Mouse (Mus musculus) common myeloid progenitor, adult 5-6 weeks (primary cell): ENCODE results near the gene Hist3h2a. TPM values are rescaled to one million over a fixed set of nuclear protein-coding genes. Genes with fewer than 3 reads are reported as not detected.

Experiments
- ATAC-seq: replicated peaks from 2 replicates; pipeline ENCODE4 v1.8.0; 2016; ENCODE audit warnings: low read depth, mild to moderate bottlenecking, moderate TSS enrichment, inconsistent platforms; ENCODE audit not compliant: poor library complexity, severe bottlenecking
- total RNA-seq: library from RNA; stranded (forward); fragments of 200-1000, 187-1606 nt; gene quantifications from 2 replicates; pipeline ENCODE4 v1.2.3, GENCODE M21; 2017

Gene Hist3h2a
- total RNA-seq, result 215 and 229 TPM in 2 replicates

DNA sequence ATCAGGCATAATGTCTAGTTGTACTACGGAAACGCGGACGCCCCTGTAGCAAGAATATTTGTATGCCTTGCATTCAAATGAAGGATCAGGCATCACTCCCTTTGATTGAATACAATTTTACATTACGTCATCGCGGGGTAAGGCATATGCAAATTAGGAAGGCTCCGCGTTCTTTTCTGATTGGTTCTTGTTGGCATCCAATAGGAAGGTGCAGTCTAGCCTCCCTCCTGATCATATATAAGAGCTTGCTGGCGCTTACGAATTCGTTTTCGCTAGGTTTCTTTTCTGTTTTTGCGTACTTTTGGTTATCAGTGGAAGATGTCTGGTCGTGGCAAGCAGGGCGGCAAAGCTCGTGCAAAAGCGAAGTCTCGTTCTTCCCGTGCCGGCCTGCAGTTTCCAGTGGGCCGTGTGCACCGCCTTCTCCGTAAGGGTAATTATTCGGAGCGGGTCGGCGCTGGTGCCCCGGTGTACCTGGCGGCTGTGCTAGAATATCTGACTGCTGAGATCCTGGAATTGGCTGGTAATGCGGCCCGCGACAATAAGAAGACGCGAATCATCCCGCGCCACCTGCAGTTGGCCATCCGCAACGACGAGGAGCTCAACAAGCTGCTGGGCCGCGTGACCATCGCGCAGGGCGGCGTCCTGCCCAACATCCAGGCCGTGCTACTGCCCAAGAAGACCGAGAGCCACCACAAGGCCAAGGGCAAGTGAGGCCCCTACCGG is at the start of gene Hist3h2a, which contains the start of gene Trim17:
Gene Hist3h2a, plus strand, starts transcription at position 266 of the 723 bp plus-strand sequence.
Gene Trim17, plus strand, starts transcription at position 266 of the 723 bp plus-strand sequence.
- ATAC-seq, result peak; percentile 74

DNA sequence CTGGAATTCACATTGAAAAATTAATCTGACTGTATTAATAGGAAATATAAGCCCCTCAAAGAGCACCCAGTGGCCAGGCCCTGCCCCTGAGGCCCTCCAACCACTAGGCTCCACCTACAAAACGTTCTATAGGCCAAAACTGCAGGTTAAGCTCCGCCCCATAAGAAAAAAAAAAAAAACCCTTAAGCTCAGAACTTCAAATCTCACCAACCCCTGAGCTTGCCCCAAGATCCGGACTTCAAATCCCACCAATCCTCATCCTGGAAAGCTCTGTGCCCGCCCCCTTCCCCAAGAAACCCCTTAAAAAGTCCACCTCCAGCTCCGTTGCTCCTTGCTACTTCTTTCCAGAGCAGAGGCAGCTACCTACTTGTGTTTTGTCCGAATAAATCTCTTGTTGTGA is 49.6 kb upstream of the Hist3h2a start:
- peak; percentile 26; the same call in 1 of the 2 replicates for ATAC-seq

DNA sequence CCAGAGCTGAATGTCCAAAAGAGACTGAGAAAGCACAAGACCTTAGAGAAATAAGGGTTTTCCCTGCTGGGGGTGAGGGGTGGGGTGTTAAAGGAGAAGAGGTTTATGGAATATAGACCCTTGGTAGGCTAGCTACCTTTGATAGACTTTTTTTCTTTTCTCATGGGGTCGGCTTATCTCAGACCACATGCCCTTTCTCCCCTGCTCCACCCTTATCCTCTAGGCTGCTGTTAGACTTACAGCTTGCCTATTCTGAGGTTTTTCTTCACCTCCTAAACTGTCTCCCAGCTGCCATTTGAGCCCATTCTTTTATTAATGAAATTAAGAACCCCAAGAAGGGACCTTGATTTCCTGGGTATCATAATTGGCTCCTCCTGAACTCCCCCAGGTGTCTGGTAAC is 40.7 kb upstream of the Hist3h2a start:
- no peak for ATAC-seq

DNA sequence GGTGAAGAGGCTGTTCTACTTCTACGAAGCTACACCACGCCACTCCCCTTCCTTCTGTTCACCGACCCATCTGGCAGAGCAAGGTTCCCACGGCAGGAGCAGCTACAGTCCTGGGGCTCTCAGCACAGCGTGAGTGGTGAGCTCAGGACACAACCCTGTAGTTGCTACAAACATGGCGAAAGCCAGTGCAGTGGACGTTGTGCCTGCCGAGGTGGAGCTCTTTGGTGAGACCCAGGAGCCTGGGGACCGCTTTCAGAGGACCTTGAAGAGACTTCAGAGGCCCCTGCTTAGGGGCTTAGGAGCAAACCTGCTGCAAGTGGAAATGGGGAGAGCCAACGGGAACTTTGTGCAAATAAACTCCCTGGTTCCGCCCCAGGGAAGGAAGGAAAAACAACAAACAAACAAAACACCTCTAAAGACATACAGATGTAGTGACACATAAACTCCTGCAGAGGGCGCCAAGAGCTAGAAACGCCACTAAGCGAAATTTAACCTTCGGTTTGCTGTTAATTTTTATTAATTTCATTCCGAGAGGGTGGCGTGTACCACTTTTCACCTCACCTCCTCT is 39.9 kb upstream of the Hist3h2a start:
- ATAC-seq, result peak; percentile 39; the same call in 1 of the 2 replicates

DNA sequence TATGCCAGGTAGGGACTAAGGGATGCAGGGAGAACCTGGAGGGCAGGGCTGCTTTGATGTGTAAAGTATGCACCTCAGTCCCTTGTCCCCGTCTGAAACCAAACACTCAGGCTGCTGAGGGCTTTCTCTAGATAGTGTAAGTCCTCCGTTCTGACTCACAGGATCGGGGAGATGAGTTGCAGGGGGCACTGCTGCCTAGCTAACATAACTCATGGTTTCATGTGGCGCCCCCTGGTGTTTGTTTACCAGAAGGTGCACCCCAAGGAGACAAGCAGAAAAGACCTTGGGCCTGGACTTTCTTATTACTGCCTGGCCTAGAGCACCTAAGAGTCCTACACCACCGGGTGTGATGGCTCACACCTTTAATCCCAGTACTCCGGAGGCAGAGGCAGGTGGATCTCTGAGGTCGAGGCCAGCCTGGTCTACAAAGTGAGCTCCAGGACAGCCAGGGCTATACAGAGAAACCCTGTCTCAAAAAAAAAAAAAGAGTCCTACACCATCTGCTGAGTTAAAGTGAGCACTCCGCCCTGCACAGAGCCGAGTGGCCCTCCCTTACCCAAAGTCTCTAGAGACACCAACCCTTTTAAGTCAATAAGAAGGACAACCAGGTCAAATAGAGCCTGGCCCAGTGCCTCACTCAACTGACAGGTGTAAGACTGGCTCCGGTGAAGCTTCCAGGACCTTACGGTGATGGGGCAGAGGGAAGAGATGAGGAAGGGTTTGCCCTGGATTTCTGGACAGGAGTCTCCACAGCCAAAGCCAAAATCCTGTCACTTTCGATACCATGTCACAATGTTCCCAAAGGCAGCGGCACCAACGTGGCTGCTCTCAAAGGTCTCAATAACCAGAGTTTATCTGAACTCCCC is 37.4 kb upstream of the Hist3h2a start:
- ATAC-seq, result peak; percentile 74

DNA sequence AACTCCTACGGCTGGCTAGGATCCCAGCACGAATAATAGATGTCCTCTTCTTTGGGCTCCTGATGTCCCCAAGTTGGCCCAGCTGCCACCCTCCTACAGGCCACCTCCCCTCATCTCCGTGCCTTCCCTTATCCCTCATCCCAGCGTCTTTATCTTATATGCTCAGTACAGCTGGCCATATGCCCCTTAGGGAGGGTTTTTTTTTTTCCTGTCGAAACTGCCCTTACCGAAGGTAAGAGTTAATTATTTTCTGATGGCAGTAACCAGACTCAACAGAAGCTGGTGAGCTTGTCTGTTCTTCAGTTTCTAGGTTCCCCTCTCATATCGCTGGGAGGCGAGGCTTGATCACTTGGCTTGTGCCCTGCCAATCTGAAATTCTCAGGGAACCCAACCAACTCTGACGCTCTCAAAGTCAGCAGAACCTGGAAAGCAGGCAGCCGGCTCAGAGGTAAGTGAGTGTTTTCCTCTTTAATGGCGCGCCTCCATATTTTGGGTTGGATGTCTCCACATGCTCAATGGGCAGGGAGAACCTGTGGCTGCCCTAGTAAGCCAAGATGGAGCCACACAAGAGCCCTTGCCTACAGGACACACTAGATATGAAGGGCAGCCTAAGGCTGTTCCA is 36.6 kb upstream of the Hist3h2a start, which contains the start of gene Btnl10:
Gene Btnl10, plus strand, starts transcription at position 164 of the 622 bp plus-strand sequence.
- ATAC-seq, result peak; percentile 24; the same call in 1 of the 2 replicates

DNA sequence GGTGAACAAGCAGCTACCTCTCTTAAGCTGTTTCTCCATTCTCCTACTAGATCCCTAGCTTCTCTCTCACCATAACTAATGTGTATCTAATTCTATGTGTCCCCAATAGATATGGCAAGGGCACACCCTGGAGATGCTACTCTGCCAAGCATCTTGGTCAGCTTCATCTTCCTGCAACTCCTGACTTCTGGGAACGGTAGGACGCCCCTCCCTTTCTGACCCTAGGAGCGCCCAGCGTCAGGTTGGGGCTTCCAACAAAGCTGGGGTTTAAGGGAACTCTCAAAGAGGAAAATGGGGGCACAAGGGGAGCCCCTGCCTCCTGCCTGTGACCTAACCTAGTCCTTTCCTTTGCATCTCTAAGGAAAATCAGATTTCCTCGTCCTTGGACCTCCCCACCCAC is 35.7 kb upstream of the Hist3h2a start:
- ATAC-seq, result no peak

DNA sequence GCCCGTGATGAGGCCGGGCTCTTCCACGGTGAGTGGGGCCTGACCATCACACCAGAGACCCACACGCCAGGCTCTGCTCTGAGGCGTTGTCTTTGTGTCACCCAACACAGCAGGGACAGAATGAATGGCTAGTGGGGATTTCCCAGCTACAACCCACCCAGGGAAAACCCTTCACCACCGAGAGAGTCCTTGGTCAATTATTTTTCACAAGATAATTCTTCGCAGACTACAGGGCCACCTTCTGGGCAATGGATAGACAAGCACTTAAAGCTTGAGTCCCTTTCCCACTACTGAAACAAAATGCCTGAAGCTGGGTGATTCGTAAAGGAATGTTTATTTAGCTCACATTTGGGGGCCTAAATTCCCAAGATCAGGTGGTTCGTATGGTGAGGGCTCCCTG is 32.1 kb upstream of the Hist3h2a start:
- ATAC-seq, result no peak

DNA sequence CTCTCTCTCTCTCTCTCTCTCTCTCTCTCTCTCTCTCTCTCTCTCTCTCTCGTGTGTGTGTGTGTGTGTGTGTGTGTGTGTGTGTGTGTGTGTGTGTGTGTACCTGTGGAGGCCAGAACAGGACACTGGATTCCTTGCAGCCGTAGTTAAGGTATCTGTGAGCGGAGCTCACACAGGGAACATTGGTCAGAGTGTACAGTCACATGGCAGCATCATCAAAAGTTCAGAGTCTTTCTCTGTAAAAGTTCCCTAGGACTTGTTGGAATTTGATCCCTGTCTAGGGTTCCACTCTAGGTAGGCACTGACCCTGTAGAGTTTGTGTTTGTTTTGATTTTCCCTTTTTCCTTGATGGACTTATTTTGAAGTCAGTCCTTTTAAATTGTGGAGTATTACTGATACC is 27.8 kb upstream of the Hist3h2a start:
- no peak for ATAC-seq

DNA sequence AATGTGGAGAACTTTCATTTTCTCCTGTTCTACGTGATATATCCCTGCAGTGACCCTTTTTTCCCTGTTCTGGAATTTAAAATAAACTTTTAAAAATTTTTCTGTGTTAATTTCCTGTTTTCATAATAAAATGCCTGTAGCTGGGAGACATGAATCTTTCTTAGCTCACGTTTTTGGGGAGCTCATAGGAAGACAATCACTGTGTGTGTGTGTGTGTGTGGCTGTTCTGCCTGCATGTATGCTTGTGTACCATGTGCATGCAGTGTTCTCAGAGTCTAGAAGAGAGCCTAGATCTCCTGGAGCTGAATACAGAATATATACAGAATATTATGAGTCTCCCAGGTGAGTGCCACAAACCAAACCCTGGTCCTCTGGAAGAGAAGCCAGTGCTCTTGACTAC is 27.4 kb upstream of the Hist3h2a start:
- ATAC-seq, result no peak

DNA sequence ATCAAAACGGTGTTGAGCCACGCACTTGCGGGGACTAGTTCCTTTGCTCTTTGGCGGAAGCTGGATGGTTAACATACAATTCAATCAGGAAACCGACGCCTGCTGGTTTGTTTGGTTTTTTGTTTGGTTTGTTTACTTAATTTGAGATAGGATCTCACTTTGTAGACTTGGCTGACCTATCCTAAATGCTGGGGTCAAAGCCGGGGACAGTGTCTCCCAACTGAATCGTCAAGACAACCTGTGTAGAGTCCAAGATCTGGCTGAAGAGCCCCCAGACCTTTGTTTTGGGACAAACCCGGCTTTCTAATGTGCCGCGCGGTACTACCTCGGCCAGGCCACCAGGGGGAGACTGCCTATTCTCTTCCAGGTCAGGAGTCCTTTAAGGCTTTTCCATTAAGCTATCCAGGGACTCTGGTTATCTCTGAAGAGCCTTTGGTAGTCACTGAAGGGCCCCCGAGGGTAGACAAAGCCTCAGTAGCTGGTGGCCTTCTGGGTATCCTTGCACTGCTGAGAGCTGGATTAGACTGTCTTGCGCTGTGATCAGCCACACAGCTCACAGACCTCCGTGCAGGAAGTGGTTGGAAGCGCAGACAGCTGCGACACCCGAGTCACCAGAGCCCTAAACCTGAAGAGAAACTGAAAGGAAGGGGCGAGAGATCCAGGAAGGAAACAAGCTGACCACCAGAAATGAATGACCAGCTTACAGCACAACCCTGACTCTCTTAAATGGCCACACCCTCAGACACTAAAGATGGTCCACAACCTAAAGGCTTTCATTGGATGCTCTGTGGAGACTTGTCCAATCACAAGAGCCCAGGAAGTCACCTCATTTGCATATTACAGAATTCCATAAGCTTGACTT is 26.5 kb upstream of the Hist3h2a start:
- peak; percentile 84 for ATAC-seq

DNA sequence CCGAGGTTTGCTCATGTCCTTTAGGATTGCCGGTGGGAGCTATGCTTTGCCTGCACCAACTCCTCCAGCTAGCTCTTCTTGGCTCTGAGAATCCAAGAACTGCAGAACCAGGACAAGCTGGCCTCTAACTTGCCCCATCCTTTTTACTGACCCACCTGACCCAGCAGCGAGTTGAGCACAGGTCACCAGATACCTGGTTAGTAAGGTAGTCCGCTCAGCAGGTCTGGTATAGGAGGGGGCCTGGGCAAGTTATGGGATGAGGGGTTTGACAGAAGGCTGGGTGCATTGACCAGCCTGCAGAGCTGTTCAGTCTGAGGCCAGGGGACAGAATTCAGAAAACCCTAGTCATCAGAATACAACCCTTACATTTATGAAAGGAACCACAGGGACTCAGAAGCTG is 25.4 kb upstream of the Hist3h2a start:
- no peak for ATAC-seq

DNA sequence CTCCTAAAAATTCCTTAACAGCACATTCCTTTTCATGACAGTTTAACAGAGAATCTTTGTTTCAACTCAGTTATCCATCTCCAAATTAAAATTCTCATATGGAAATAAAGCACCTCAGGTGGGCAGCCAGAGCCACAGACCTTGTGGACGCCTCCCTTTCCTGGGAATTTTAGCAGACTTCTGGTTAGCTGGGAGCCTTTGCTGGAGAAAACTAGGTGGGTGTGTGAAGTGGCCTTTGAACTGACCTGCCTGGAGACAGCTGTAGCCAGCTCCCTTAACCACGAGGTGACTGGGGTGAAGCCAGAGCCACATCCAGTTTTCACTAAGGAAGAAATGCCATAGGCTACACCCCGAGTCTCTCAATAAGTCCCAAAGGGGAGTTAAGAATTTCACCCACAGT is 24.8 kb upstream of the Hist3h2a start:
- ATAC-seq, result no peak

DNA sequence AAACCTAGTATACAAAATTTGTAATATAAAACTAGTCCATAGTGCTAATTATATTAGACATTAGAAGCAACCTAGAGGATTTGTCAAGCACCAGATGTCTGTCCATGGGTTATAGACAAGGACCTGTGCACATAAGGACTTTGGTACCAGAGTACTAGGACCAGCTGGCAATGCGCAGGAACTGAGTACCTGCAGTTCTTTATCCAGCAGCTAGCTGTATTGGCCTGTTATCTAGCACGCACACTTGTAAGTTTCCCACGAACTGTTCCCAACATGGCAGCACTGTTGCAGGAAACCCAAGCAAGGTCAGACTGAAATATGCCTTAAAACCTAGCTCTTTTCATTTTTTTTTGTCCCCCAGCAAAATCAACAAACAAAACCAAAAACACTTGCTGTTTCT is 24.2 kb upstream of the Hist3h2a start:
- no peak for ATAC-seq

DNA sequence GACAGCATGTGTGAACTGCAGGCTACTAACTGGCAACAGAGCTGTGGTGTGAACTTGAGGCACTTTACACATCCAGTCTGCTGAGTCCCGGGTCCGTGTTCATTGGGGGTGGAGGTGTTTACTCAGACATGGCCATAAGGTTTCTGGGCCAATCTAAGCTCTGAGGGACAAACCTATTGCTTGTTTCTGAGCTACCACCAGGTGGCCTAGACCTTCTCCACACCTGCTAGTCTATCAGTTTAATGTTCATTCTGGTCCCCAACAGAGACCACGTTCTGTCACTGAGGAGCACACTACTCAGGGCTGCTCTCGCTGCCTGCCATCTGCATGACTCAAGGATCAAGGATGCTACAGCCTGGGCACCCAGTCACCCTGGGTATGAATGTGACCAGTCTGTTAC is 22.9 kb upstream of the Hist3h2a start:
- no peak for ATAC-seq

DNA sequence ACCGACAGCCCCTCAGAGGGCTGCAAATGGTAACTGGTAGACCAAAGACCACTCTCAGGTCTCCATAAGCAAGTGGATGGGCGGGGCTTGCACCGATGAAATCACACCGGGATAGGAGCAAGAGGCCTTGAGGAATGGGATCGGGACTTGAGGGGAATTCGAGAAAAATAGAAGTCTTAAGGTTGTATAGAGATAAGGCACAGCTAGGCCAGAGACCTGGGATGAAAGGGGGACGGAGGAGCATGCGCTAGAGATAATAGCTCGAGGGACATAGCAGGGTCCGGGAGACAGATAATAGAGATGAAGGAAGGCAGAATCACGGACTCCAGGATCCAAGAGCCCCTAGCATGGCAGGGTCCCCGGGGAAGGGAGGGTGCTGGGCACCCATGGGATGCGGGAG is 16.6 kb upstream of the Hist3h2a start:
- no peak for ATAC-seq

DNA sequence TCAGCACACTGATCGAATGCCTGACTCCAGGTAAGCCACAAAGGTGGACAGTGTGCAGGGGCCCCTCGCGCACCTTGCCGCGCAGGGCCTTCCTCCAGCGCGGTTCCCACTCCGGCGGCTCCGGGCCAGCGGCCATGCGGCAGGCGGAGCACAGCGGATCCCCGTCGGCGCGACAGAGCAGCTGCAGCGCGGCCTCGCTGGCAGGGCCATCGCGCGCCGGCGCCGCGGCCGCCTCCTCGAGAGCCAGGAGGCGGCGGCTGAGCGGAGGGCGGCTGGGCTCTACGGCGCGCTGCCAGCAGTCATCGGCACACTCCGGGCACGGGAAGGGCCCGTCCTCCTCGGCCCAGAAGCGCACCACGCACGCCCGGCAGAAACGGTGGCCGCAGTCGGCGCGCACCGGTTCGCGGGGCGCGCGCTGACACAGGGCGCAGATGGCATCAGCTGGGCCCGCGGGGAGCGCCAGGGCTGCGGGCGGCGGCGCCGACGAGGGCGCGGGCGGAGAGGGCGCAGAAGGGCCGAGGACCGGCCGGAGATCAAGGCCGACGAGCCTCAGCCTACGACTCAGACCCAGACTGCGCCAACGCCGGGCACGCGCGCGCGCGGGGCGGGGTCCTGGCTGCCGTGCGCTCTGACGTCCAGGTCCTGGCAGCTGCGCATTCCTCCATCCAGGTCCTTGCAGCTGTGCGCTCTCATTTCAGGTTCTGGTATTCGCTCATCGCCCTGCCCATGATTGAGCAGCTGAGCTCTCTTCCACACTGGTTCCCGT is 16.0 kb upstream of the Hist3h2a start, which contains the start of gene Rnf187:
Gene Rnf187, minus strand, starts transcription at position 595 of the 766 bp plus-strand sequence.
- ATAC-seq, result peak; percentile 95

DNA sequence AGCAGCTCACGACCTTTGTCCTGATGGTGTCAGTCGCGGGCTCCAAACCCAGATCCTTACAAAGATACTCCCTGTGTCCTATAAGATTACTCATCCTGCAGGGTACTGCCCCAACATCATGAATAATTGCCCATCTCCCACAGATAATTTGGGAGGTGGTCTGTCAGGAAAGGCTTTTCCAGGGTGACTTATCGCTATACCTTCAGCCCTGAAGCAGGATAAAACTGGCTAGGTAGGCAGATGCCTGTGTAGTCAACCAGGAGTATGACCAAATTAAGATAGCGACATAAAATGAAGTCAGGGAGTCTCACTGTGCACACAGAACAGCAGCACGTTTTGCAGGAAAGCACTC is 15.4 kb upstream of the Hist3h2a start:
- no peak for ATAC-seq

DNA sequence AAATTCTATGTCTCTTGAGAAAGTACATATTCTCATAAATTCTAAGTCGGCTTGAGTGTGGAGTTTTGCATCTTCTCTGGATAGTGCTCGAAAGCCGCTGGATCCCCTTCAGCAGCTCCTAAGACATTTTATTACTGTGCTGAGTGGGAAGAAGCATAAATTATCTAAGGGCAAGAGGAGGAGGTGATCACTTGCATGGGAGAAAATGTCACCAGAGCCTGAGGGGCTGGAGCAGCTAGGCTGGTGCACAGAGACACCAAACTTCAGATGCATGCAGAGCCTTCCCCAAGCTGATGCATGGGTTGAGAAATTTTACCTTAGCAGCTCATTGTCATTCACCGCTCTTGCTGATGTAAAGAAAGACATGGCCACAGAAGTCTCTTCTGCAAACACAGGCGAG is 10.3 kb upstream of the Hist3h2a start:
- ATAC-seq, result no peak
